9 mouse cellular contexts compared by ENCODE assay signal in genomic region chr5:136706803-136707202, GRCm38 (mm10). TPM values are rescaled to one million over a fixed set of nuclear protein-coding genes. Genes with fewer than 3 reads are reported as not detected.
DNase-seq lines count a peak whose midpoint lies in the region; ATAC-seq and TF ChIP-seq lines count a peak whose summit lies in the region.
"Had no signal": no experiment of that assay in that cellular context is flagged by ENCODE, and none has a peak within 500 bp of the region (broad histone marks: within the 10 kb centered on the region; RNA-seq: fewer than 3 reads in every experiment).

No protein-coding gene starts in this region.

- TF ChIP-seq POLR2A in CH12.LX (IDR thresholded peaks at IDR 0.05; ENCODE audit: low read depth, low read length) = no peak
- no peak for TF ChIP-seq POLR2A in cortical plate, adult 2 months (IDR thresholded peaks at IDR 0.05; ENCODE audit: extremely low read depth, insufficient read depth, low read length)
- TF ChIP-seq POLR2A in small intestine, adult 2 months (IDR thresholded peaks at IDR 0.05; ENCODE audit: low read depth, low read length) = no peak

- dilution Hi-C loops in CH12.LX (cut with MboI; ENCODE audit: extremely low pct_ligation_motif_present, extremely low pct_unique_long_range_greater_than_20kb, low sequenced_read_pairs) = no loop called here

- WGBS in small intestine, adult 2 months = under 1% methylated on average over 9 of the region's 9 CpGs

- H3K36me3 ChIP-seq in CH12.LX (replicated peaks in 1 of 2; ENCODE audit: control insufficient read depth in 1 of 2, insufficient read depth in 1 of 2, low read length in 1 of 2) = no peaks in the 10 kb centered on the region
- no peaks in the 10 kb centered on the region for H3K36me3 ChIP-seq in small intestine, adult 2 months (ENCODE audit: control insufficient read depth, insufficient read depth, low read length)
- H3K36me3 ChIP-seq: limb, embryonic 15.5 days had no signal

- peak; percentile 61 for ATAC-seq in megakaryocyte, adult 5-6 weeks (ENCODE audit: poor library complexity, severe bottlenecking)
- ATAC-seq in erythroid progenitor cell, adult 5-6 weeks (replicated peaks; ENCODE audit: low FRiP score, poor library complexity, severe bottlenecking) = no peak

- peaks cover 2 to 6% of the 10 kb centered on the region in 2 experiments; a peak in 2 of 4 replicates for H3K4me1 ChIP-seq in CH12.LX (ENCODE audit: control insufficient read depth in 1 of 2, insufficient read depth in 2 of 2)
- H3K4me1 ChIP-seq in cortical plate, adult 2 months (ENCODE audit: control insufficient read depth, insufficient read depth, low read length) = no peaks in the 10 kb centered on the region
- no peaks in the 10 kb centered on the region; the same call in 1 of the 2 replicates for H3K4me1 ChIP-seq in small intestine, adult 2 months (ENCODE audit: control insufficient read depth, insufficient read depth, insufficient read length, low read length)

- H3K27me3 ChIP-seq in CH12.LX (replicated peaks) = peaks cover 30% of the 10 kb centered on the region
- H3K27me3 ChIP-seq in small intestine, adult 2 months (ENCODE audit: control insufficient read depth, insufficient read depth, low read length) = no peaks in the 10 kb centered on the region

- no peaks in the 10 kb centered on the region for H3K79me2 ChIP-seq in CH12.LX (replicated peaks; ENCODE audit: control insufficient read depth, extremely low read depth, insufficient read depth, poor library complexity, severe bottlenecking)

- no peak overlapping the region for H3K4me2 ChIP-seq in CH12.LX (ENCODE audit: insufficient read depth, low read depth, poor library complexity, severe bottlenecking)
- H3K4me2 ChIP-seq: limb, embryonic 15.5 days had no signal

- no peak overlapping the region for H3K27ac ChIP-seq in CH12.LX (ENCODE audit: insufficient read depth, low read depth)
- H3K27ac ChIP-seq in cortical plate, adult 2 months (ENCODE audit: insufficient read depth, low read length) = no peak overlapping the region
- no peak overlapping the region for H3K27ac ChIP-seq in small intestine, adult 2 months (ENCODE audit: insufficient read depth, low read depth, low read length)
- H3K27ac ChIP-seq: limb, embryonic 15.5 days had no signal

- no peak overlapping the region for H3K9ac ChIP-seq in CH12.LX (ENCODE audit: insufficient read depth, low read depth)
- H3K9ac ChIP-seq: limb, embryonic 15.5 days had no signal

- TF ChIP-seq RAD21 in CH12.LX (IDR thresholded peaks at IDR 0.05; ENCODE audit: low read depth, low read length) = peak; percentile 86

- peak; percentile 29 to 83; a peak in 3 of 4 replicates for TF ChIP-seq CTCF in CH12.LX (conservative IDR thresholded peaks at IDR 0.05 in 1 of 2, IDR thresholded peaks at IDR 0.05 in 1 of 2; ENCODE audit: low read depth in 2 of 2, low read length in 2 of 2)
- peak; percentile 85 for TF ChIP-seq CTCF in cortical plate, adult 2 months (IDR thresholded peaks at IDR 0.05; ENCODE audit: extremely low read depth, insufficient read depth, low read length)
- TF ChIP-seq CTCF in small intestine, adult 2 months (IDR thresholded peaks at IDR 0.05; ENCODE audit: extremely low read depth, insufficient read length, insufficient replicate concordance, low read depth, low read length) = peak; percentile 81

- intact Hi-C loops in heart, postnatal 36 days (cut with DNase I) = loop anchor here (2.0 to 5.0 kb wide), 3 partner anchors 426 to 505 kb away; no protein-coding TSS in a partner anchor

- H3K9me3 ChIP-seq in CH12.LX (replicated peaks; ENCODE audit: low read length) = peaks cover 8% of the 10 kb centered on the region
- H3K9me3 ChIP-seq: limb, embryonic 15.5 days had no signal

- in situ Hi-C loops in CH12.LX (cut with MboI; ENCODE audit: low pct_ligation_motif_present, low pct_unique_long_range_greater_than_20kb, low sequenced_read_pairs) = no loop called here

- TF ChIP-seq EP300 in CH12.LX (IDR thresholded peaks at IDR 0.05; ENCODE audit: low read length) = no peak

- DNase-seq in CH12.LX (ENCODE audit: extremely low read depth) = peak; percentile 75
- peak; percentile 89 for DNase-seq in adipocyte (ENCODE audit: low spot score)
- peak; percentile 71 to 73 for DNase-seq in heart, postnatal 36 days
- DNase-seq in layer of hippocampus, postnatal 10 days (ENCODE audit: low spot score in 2 of 2) = peak; percentile 73 to 81

- H3K4me3 ChIP-seq in CH12.LX (replicated peaks in 1 of 3; ENCODE audit: low read depth in 2 of 3, low read length in 2 of 3, poor library complexity in 1 of 3) = no peak overlapping the region
- H3K4me3 ChIP-seq in cortical plate, adult 2 months (ENCODE audit: insufficient read depth, low read length) = no peak overlapping the region
- H3K4me3 ChIP-seq in small intestine, adult 2 months (ENCODE audit: low read depth, low read length) = no peak overlapping the region
- H3K4me3 ChIP-seq: limb, embryonic 15.5 days had no signal

TF ChIP-seq in CH12.LX, 34 proteins besides CTCF, POLR2A, EP300 and RAD21:
- TF ChIP-seq IRF4 (IDR thresholded peaks at IDR 0.05; ENCODE audit: low read depth, low read length) (peak; percentile 24; the same call in 1 of the 2 replicates), USF1 (IDR thresholded peaks at IDR 0.05; ENCODE audit: low read depth, low read length) (no peak), CHD2 (IDR thresholded peaks at IDR 0.05; ENCODE audit: low read length) (no peak), NELFE (IDR thresholded peaks at IDR 0.05; ENCODE audit: low read depth, low read length) (0 out of 2 replicates have a peak, but pooled peaks have one; percentile 28), SMC3 (IDR thresholded peaks at IDR 0.05; ENCODE audit: low read depth, low read length) (peak; percentile 71), MEF2A (IDR thresholded peaks at IDR 0.05; ENCODE audit: borderline replicate concordance, low read depth, low read length) (no peak), ZC3H11A (IDR thresholded peaks at IDR 0.05; ENCODE audit: low read depth, low read length) (peak; percentile 20; the same call in 1 of the 2 replicates), ELF1 (IDR thresholded peaks at IDR 0.05; ENCODE audit: low read depth, low read length) (no peak), RCOR1 (conservative IDR thresholded peaks at IDR 0.05; ENCODE audit: low read depth, low read length) (no peak)

RNA-seq across cellular contexts. Expression of gene Myl10, which starts 13.9 kb away (rescaled TPM):
- not detected in 2 replicates for total RNA-seq in CH12.LX (2012; rRNA removed)
- not detected in 2 replicates for total RNA-seq in CH12.LX (2014; rRNA removed)
- polyA plus RNA-seq in CH12.LX (2012; ENCODE audit: insufficient read length, low read depth) = not detected in 2 replicates
- polyA plus RNA-seq in cortical plate, adult 2 months (2012; rRNA removed) = not detected in 2 replicates
- total RNA-seq in heart, postnatal 36 days (2021) = not detected
- total RNA-seq in layer of hippocampus, postnatal 10 days (2021) = not detected
- not detected in 2 replicates for total RNA-seq in megakaryocyte, adult 5-6 weeks (2015)
- total RNA-seq in megakaryocyte, adult 5-6 weeks (2017) = not detected in 2 replicates
- not detected in 2 replicates for polyA plus RNA-seq in small intestine, adult 2 months (2012; rRNA removed)
- total RNA-seq in erythroid progenitor cell, adult 5-6 weeks (2015; ENCODE audit: low replicate concordance) = not detected in 2 replicates
- not detected in 2 replicates for total RNA-seq in erythroid progenitor cell, adult 5-6 weeks (2017; ENCODE audit: low replicate concordance)
